Mouse (Mus musculus) limb, embryonic 14.5 days (tissue): ENCODE results near the gene Pus10. TPM values are rescaled to one million over a fixed set of nuclear protein-coding genes. Genes with fewer than 3 reads are reported as not detected.
"Not testable (repeated sequence)": the region's sequence is repeated elsewhere in the genome, so short reads cannot be mapped to it uniquely, and the experiment has no call there.

ENCODE experiments used
- ATAC-seq: fragments of 200-750 bp; cut with Nextera tagmentation; 2 replicates; pipeline ENCODE4 v1.8.0; 2017; ENCODE audit warnings: low read depth, moderate number of reproducible peaks, moderate TSS enrichment; ENCODE audit not compliant: low FRiP score
- DNase-seq: peaks from one replicate; pipeline ENCODE4 v3.0.0-alpha.2; 2015; ENCODE audit warnings: low spot score
- H3K27ac ChIP-seq: fragments of 300-500 bp; sonication (generic); replicated peaks from 2 replicates; pipeline ENCODE4 v1.5.1; 2014; ENCODE audit warnings: low read depth, mild to moderate bottlenecking, low read length, moderate library complexity, mixed read lengths
- H3K27me3 ChIP-seq: fragments of 300-500 bp; sonication (generic); 2 replicates; pipeline ENCODE4 v1.6.1; 2014; ENCODE audit warnings: low read length, mixed read lengths; ENCODE audit not compliant: control insufficient read depth, insufficient read depth
- H3K36me3 ChIP-seq: fragments of 300-500 bp; sonication (generic); 2 replicates; pipeline ENCODE4 v1.6.1; 2014; ENCODE audit warnings: mild to moderate bottlenecking, low read length, moderate library complexity, mixed read lengths; ENCODE audit not compliant: control insufficient read depth, insufficient read depth
- H3K4me1 ChIP-seq: fragments of 300-500 bp; sonication (generic); 2 replicates; pipeline ENCODE4 v1.6.1; 2014; ENCODE audit warnings: antibody characterized with exemption, low read length, mixed read lengths; ENCODE audit not compliant: control insufficient read depth, insufficient read depth
- H3K4me2 ChIP-seq: fragments of 300-500 bp; sonication (generic); replicated peaks from 2 replicates; pipeline ENCODE4 v1.6.1; 2014; ENCODE audit warnings: low read depth, mild to moderate bottlenecking, low read length, moderate library complexity; ENCODE audit not compliant: severe bottlenecking
- H3K4me3 ChIP-seq: fragments of 300-500 bp; sonication (generic); replicated peaks from 2 replicates; pipeline ENCODE4 v1.5.1; 2014; ENCODE audit warnings: low read length
- H3K9ac ChIP-seq: fragments of 300-500 bp; sonication (generic); 2 replicates; pipeline ENCODE4 v1.6.1; 2014; ENCODE audit warnings: mild to moderate bottlenecking, low read depth, low read length, moderate library complexity; ENCODE audit not compliant: severe bottlenecking
- H3K9me3 ChIP-seq: fragments of 300-500 bp; sonication (generic); 2 replicates; pipeline ENCODE4 v1.6.1; 2016; ENCODE audit warnings: low read length; ENCODE audit not compliant: control insufficient read depth
- POLR2A ChIP-seq: fragments of 200-500 bp; IDR thresholded peaks from 2 replicates; pipeline ENCODE4 v1.8.0; 2012; ENCODE audit warnings: inconsistent platforms, mild to moderate bottlenecking, moderate library complexity, borderline replicate concordance; ENCODE audit not compliant: insufficient read depth, insufficient read length; ENCODE audit errors: extremely low read depth
- WGBS: fragments of 180-500 bp; shearing (Covaris S2); extraction: QIAGEN DNeasy Blood & Tissue Kit; methylation state at CpG from one replicate; pipeline ENCODE4 v1.1.7; 2014; 5-methylcytosine and 5-hydroxymethylcytosine counted together
- polyA plus RNA-seq, 2 experiments: library from polyadenylated mRNA; depleted of rRNA in 1 of 2; stranded (reverse) in 1 of 2; unstranded in 1 of 2; fragments of >200 nt; fragmentation: Nextera tagmentation in 1 of 2; extraction: Ambion mirVana in 1 of 2; gene quantifications; 2 replicates each; pipeline versions ENCODE4 v1.2.1 to v1.2.3; 2012 to 2014

Gene Pus10
- polyA plus RNA-seq, 2 experiments = 14.4 to 23.5 TPM

DNA sequence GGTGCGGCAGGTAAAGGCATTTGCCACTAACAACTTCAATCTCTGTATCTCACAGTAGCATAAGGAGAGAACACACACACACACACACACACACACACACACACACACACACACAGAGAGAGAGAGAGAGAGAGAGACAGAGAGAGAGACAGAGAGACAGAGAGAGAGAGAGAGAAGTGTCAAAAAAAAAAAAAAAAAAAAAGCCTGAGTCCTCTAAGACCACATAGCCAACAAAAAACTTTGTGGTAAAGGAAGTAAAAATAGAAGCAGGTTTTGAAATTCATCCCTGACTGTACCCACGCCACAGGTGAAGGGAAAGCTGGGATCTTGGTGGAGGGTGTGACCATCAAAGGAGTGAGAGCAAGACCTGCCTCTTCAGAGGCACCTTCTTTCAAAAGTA lies 92.7 kb downstream of the Pus10 start:
- TF ChIP-seq POLR2A = no peak
- WGBS = 83% methylated on average over 2 of the region's 2 CpGs
- H3K4me1 ChIP-seq = no peaks in the 10 kb centered on the region
- H3K36me3 ChIP-seq = no peaks in the 10 kb centered on the region
- no peak overlapping the region for H3K4me2 ChIP-seq
- no peak overlapping the region for H3K4me3 ChIP-seq
- no peaks in the 10 kb centered on the region for H3K27me3 ChIP-seq
- no peak for DNase-seq
- H3K27ac ChIP-seq = no peak overlapping the region
- H3K9me3 ChIP-seq = no peaks in the 10 kb centered on the region
- no peak overlapping the region for H3K9ac ChIP-seq
- no peak for ATAC-seq

- Histone ChIP-seq H3K9me3 (no peaks in the 10 kb centered on the region), H3K4me1 (no peaks in the 10 kb centered on the region), H3K4me2 (no peak overlapping the region), H3K27me3 (no peaks in the 10 kb centered on the region), H3K27ac (no peak overlapping the region), H3K9ac (no peak overlapping the region), H3K36me3 (no peaks in the 10 kb centered on the region), H3K4me3 (no peak overlapping the region)
- ATAC-seq (no peak), DNase-seq (no peak)
- 93% methylated on average over 2 of the region's 2 CpGs for WGBS
- no peak for TF ChIP-seq POLR2A
Measured at GRCm38 (mm10) chr11:23762635-23763034, 97.2 kb downstream of the Pus10 start.

GRCm38 (mm10) chr11:23767369-23767768 lies 101.9 kb downstream of the Pus10 start:
- not testable (repeated sequence) for ATAC-seq, H3K27ac ChIP-seq, DNase-seq, H3K9me3 ChIP-seq, H3K9ac ChIP-seq, H3K36me3 ChIP-seq, H3K4me2 ChIP-seq, H3K4me3 ChIP-seq, H3K27me3 ChIP-seq, H3K4me1 ChIP-seq
- 90% methylated on average over 4 of the region's 5 CpGs for WGBS

GRCm38 (mm10) chr11:23767928-23768327 lies 102.5 kb downstream of the Pus10 start:
- TF ChIP-seq POLR2A = no peak
- Histone ChIP-seq H3K27ac (no peak overlapping the region), H3K9ac (no peak overlapping the region), H3K36me3 (no peaks in the 10 kb centered on the region), H3K4me2 (no peak overlapping the region), H3K9me3 (no peaks in the 10 kb centered on the region), H3K4me3 (no peak overlapping the region), H3K27me3 (peaks cover 5% of the 10 kb centered on the region; the same call in 1 of the 2 replicates), H3K4me1 (no peaks in the 10 kb centered on the region)
- 78% methylated on average over 1 of the region's 1 CpGs for WGBS
- DNase-seq (no peak), ATAC-seq (no peak)

DNA sequence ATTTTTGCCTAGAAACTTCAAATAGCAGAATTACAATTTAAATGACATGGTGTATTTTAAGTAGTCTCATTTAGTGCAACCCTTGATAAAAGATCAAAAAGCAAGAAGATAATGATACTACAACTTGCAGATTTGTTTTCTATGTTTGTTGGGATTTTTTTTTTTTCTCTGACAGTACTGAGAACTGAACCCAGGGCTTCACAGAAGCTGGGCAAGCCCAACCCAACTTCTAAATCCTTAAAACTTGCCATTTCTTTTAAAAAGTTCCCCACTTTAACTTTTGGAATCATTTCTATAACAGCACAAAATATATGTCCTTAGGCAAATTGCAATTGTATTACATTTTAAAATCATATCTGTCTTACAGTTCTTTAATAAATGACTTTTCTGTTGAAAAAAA lies 103.6 kb downstream of the Pus10 start:
- no peak overlapping the region for H3K4me3 ChIP-seq
- H3K9me3 ChIP-seq = no peaks in the 10 kb centered on the region
- no peaks in the 10 kb centered on the region for H3K36me3 ChIP-seq
- no peak for TF ChIP-seq POLR2A
- no peak overlapping the region for H3K4me2 ChIP-seq
- H3K4me1 ChIP-seq = no peaks in the 10 kb centered on the region
- no peak overlapping the region for H3K27ac ChIP-seq
- no peak overlapping the region for H3K9ac ChIP-seq
- H3K27me3 ChIP-seq = peaks cover 5% of the 10 kb centered on the region; the same call in 1 of the 2 replicates
- DNase-seq (no peak), ATAC-seq (no peak)
